Mouse (Mus musculus) MEL (cell line): ENCODE results near the gene Itgb2.

Source experiments
- CHD1 ChIP-seq: IDR thresholded peaks from 2 replicates; pipeline ENCODE4 v1.6.1; 2012; ENCODE audit warnings: low read depth, mild to moderate bottlenecking, inconsistent platforms, low read length, improper control_type of control experiment
- CTCF ChIP-seq, 3 experiments: IDR thresholded peaks in 2 of 3; conservative IDR thresholded peaks in 1 of 3; 2 replicates each; pipeline ENCODE4 v1.5.1; 2011 to 2012; ENCODE audit warnings: low read length in 3 of 3, low read depth in 2 of 3, mild to moderate bottlenecking in 2 of 3, improper control_type of control experiment in 1 of 3, inconsistent platforms in 1 of 3, mixed read lengths in 1 of 3, moderate library complexity in 1 of 3; ENCODE audit not compliant: control insufficient read depth in 1 of 3, insufficient read depth in 1 of 3, poor library complexity in 1 of 3, severe bottlenecking in 1 of 3
- ELF1 ChIP-seq: IDR thresholded peaks from 2 replicates; pipeline ENCODE4 v1.6.1; 2014; ENCODE audit warnings: low read depth, mild to moderate bottlenecking, inconsistent platforms, low read length, improper control_type of control experiment, moderate library complexity
- EP300 ChIP-seq, 2 experiments: IDR thresholded peaks; 2 replicates each; pipeline ENCODE4 v1.6.1; 2011; ENCODE audit warnings: improper control_type of control experiment in 2 of 2, low read length in 2 of 2, low read depth in 1 of 2, mild to moderate bottlenecking in 1 of 2
- JUND ChIP-seq: IDR thresholded peaks from 2 replicates; pipeline ENCODE4 v1.6.1; 2011; ENCODE audit warnings: low read depth, mild to moderate bottlenecking, improper control_type of control experiment, low read length
- MXI1 ChIP-seq: IDR thresholded peaks from 2 replicates; pipeline ENCODE4 v1.6.1; 2011; ENCODE audit warnings: mild to moderate bottlenecking, low read depth, low read length, improper control_type of control experiment
- MYC ChIP-seq: IDR thresholded peaks from 2 replicates; pipeline ENCODE4 v1.6.1; 2011; ENCODE audit warnings: low read depth, mild to moderate bottlenecking, low read length, improper control_type of control experiment, moderate library complexity
- POLR2AphosphoS5 ChIP-seq: IDR thresholded peaks from 2 replicates; pipeline ENCODE4 v1.6.1; 2012; ENCODE audit warnings: low read depth, borderline replicate concordance, mild to moderate bottlenecking, inconsistent platforms, low read length, moderate library complexity, mixed read lengths
- ZNF384 ChIP-seq: IDR thresholded peaks from 2 replicates; pipeline ENCODE4 v1.6.1; 2012; ENCODE audit warnings: low read depth, mild to moderate bottlenecking, inconsistent platforms, low read length, improper control_type of control experiment

- TF ChIP-seq MXI1 (no peak), CHD1 (no peak), MYC (no peak), JUND (no peak), CTCF (IDR thresholded peaks at IDR 0.05 in 2 of 3, conservative IDR thresholded peaks at IDR 0.05 in 1 of 3; ENCODE audit: control insufficient read depth in 1 of 3, insufficient read depth in 1 of 3, low read depth in 2 of 3, low read length in 3 of 3, poor library complexity in 1 of 3, severe bottlenecking in 1 of 3) (no peak), POLR2AphosphoS5 (no peak), ZNF384 (no peak), ELF1 (no peak), EP300 (IDR thresholded peaks at IDR 0.05; ENCODE audit: low read depth in 1 of 2, low read length in 2 of 2) (no peak)
Measured at GRCm38 (mm10) chr10:77560830-77561229, 30.8 kb downstream of the Itgb2 start.
